Mouse (Mus musculus) heart, embryonic 14.5 days (tissue): ENCODE data around the gene Ang5. TPM values are rescaled to one million over a fixed set of nuclear protein-coding genes. Genes with fewer than 3 reads are reported as not detected.
"Not testable (repeated sequence)": the region's sequence is repeated elsewhere in the genome, so short reads cannot be mapped to it uniquely, and the experiment has no call there.

Source experiments
- ATAC-seq: fragments of 200-750 bp; cut with Nextera tagmentation; 2 replicates; pipeline ENCODE4 v1.8.0; 2017; ENCODE audit warnings: low read depth, moderate TSS enrichment; ENCODE audit not compliant: insufficient number of reproducible peaks, insufficient read depth, low FRiP score
- H3K27ac ChIP-seq, 2 experiments: fragments of 200-500 bp in 1 of 2; fragments of 300-500 bp in 1 of 2; sonication (generic) in 1 of 2; replicated peaks in 1 of 2; 2 replicates each; pipeline ENCODE4 v1.5.1; 2012 to 2014; ENCODE audit warnings: low read depth in 2 of 2, low read length in 2 of 2, control low read depth in 1 of 2, mild to moderate bottlenecking in 1 of 2, mixed read lengths in 1 of 2; ENCODE audit not compliant: control insufficient read depth in 1 of 2, insufficient read depth in 1 of 2
- H3K27me3 ChIP-seq: fragments of 300-500 bp; sonication (generic); 2 replicates; pipeline ENCODE4 v1.6.1; 2014; ENCODE audit warnings: mild to moderate bottlenecking, low read length, control low read depth; ENCODE audit not compliant: control insufficient read depth, insufficient read depth
- H3K36me3 ChIP-seq: fragments of 300-500 bp; sonication (generic); 2 replicates; pipeline ENCODE4 v1.6.1; 2014; ENCODE audit warnings: mild to moderate bottlenecking, control low read depth, low read length, mixed read lengths; ENCODE audit not compliant: control insufficient read depth, insufficient read depth
- H3K4me1 ChIP-seq, 2 experiments: fragments of 200-500 bp in 1 of 2; fragments of 300-500 bp in 1 of 2; sonication (generic) in 1 of 2; 2 replicates each; pipeline ENCODE4 v1.6.1; 2012 to 2014; ENCODE audit warnings: low read length in 2 of 2, control low read depth in 1 of 2, mixed read lengths in 1 of 2; ENCODE audit not compliant: control insufficient read depth in 2 of 2, insufficient read depth in 2 of 2
- H3K4me2 ChIP-seq: fragments of 300-500 bp; sonication (generic); 2 replicates; pipeline ENCODE4 v1.6.1; 2014; ENCODE audit warnings: mild to moderate bottlenecking, low read length
- H3K4me3 ChIP-seq, 2 experiments: fragments of 200-500 bp in 1 of 2; fragments of 300-500 bp in 1 of 2; sonication (generic) in 1 of 2; 2 replicates each; pipeline ENCODE4 v1.5.1; 2012 to 2014; ENCODE audit warnings: low read length in 2 of 2, mild to moderate bottlenecking in 2 of 2, control low read depth in 1 of 2, low read depth in 1 of 2, moderate library complexity in 1 of 2; ENCODE audit not compliant: control insufficient read depth in 1 of 2, insufficient read depth in 1 of 2
- H3K9ac ChIP-seq: fragments of 300-500 bp; sonication (generic); 2 replicates; pipeline ENCODE4 v1.6.1; 2014; ENCODE audit warnings: mild to moderate bottlenecking, low read length
- H3K9me3 ChIP-seq: fragments of 300-500 bp; sonication (generic); 2 replicates; pipeline ENCODE4 v1.6.1; 2016; ENCODE audit warnings: low read length, control low read depth; ENCODE audit not compliant: control insufficient read depth
- WGBS: fragments of 180-500 bp; shearing (Covaris S2); extraction: QIAGEN DNeasy Blood & Tissue Kit; methylation state at CpG from one replicate; pipeline ENCODE4 v1.1.7; 2014; 5-methylcytosine and 5-hydroxymethylcytosine counted together
- polyA plus RNA-seq: library from polyadenylated mRNA; unstranded; fragments of >200 nt; fragmentation: Nextera tagmentation; extraction: Ambion mirVana; gene quantifications from 2 replicates; pipeline ENCODE4 v1.2.1, GENCODE M21; 2014

The Ang5 gene
- not detected in 2 replicates for polyA plus RNA-seq

- not testable (repeated sequence) for H3K36me3 ChIP-seq, H3K4me3 ChIP-seq, H3K9me3 ChIP-seq, ATAC-seq, H3K9ac ChIP-seq, H3K4me1 ChIP-seq, H3K27ac ChIP-seq, H3K4me2 ChIP-seq, H3K27me3 ChIP-seq
- WGBS = no CpG with 5 or more reads among the region's 2 CpGs
These were observed at the start of gene Ang5 for GRCm38 (mm10) chr14:43956769-43957168. TSS of gene Ang5 (plus strand) at chr14:43957069.

- not testable (repeated sequence) for H3K4me3 ChIP-seq, H3K9me3 ChIP-seq, H3K36me3 ChIP-seq, H3K4me2 ChIP-seq, H3K27ac ChIP-seq, H3K9ac ChIP-seq, H3K27me3 ChIP-seq, H3K4me1 ChIP-seq, ATAC-seq
These were observed 38.7 kb upstream of the Ang5 start for GRCm38 (mm10) chr14:43918214-43918613.

GRCm38 (mm10) chr14:43923459-43923858 is 33.4 kb upstream of the Ang5 start, which contains the start of gene Ear10:
TSS of gene Ear10 (minus strand) at chr14:43923559.
- not testable (repeated sequence) for H3K9ac ChIP-seq, H3K4me1 ChIP-seq, H3K36me3 ChIP-seq, H3K4me3 ChIP-seq, H3K27ac ChIP-seq, H3K27me3 ChIP-seq, H3K4me2 ChIP-seq, ATAC-seq, H3K9me3 ChIP-seq
- 87% methylated on average over 3 of the region's 3 CpGs for WGBS

GRCm38 (mm10) chr14:43924688-43925403 is 32.0 kb upstream of the Ang5 start, which contains the start of gene Gm8113:
TSS of gene Gm8113 (plus strand) at chr14:43925390.
- H3K9me3 ChIP-seq = not testable (repeated sequence)

GRCm38 (mm10) chr14:43925404-43925950 is 31.4 kb upstream of the Ang5 start:
- H3K27me3 ChIP-seq, H3K36me3 ChIP-seq, ATAC-seq, H3K9me3 ChIP-seq, H3K4me1 ChIP-seq: not testable (repeated sequence)
- Histone ChIP-seq H3K4me2 (peak overlapping the region; percentile 63), H3K4me3 (peak overlapping the region; percentile 53 to 80), H3K9ac (peak overlapping the region; percentile 74), H3K27ac (peak overlapping the region; percentile 89 to 99)
- 3% methylated on average over 21 of the region's 21 CpGs for WGBS

More at GRCm38 (mm10) chr14:43924688-43925403, 32.0 kb upstream of the Ang5 start, which contains the start of gene Gm8113:
- H3K9ac ChIP-seq = peak within 1 kb of the TSS; percentile 74
- H3K4me2 ChIP-seq = peak within 1 kb of the TSS; percentile 63
- peak within 1 kb of the TSS; percentile 89 to 99 for H3K27ac ChIP-seq
- H3K4me1 ChIP-seq, H3K27me3 ChIP-seq, H3K36me3 ChIP-seq: not testable (repeated sequence)
- ATAC-seq = peak; percentile 69; the same call in 1 of the 2 replicates
- 9% methylated on average over 10 of the region's 10 CpGs for WGBS
- peak within 1 kb of the TSS; percentile 53 to 80 for H3K4me3 ChIP-seq

- WGBS = 14% methylated on average over 8 of the region's 8 CpGs
- H3K4me2 ChIP-seq, H3K9ac ChIP-seq, H3K27ac ChIP-seq, ATAC-seq, H3K27me3 ChIP-seq, H3K36me3 ChIP-seq, H3K4me1 ChIP-seq, H3K4me3 ChIP-seq, H3K9me3 ChIP-seq: not testable (repeated sequence)
These were observed 23.9 kb upstream of the Ang5 start for GRCm38 (mm10) chr14:43932991-43933390.

GRCm38 (mm10) chr14:43933399-43933798 is 23.5 kb upstream of the Ang5 start:
- not testable (repeated sequence) for H3K27me3 ChIP-seq, H3K9me3 ChIP-seq, H3K4me2 ChIP-seq, H3K9ac ChIP-seq, H3K4me3 ChIP-seq, H3K4me1 ChIP-seq, H3K36me3 ChIP-seq, ATAC-seq, H3K27ac ChIP-seq
- WGBS = 48% methylated on average over 5 of the region's 5 CpGs
